Mouse (Mus musculus) 3T3-L1 (cell line): Measurements from ENCODE around the gene BC028528.
"Not testable (repeated sequence)": the region's sequence is repeated elsewhere in the genome, so short reads cannot be mapped to it uniquely, and the experiment has no call there.

Experiments
- DNase-seq: peaks from one replicate; pipeline ENCODE4 v3.0.0-alpha.2; 2015; ENCODE audit warnings: low read depth, low spot score

Gene BC028528

DNA sequence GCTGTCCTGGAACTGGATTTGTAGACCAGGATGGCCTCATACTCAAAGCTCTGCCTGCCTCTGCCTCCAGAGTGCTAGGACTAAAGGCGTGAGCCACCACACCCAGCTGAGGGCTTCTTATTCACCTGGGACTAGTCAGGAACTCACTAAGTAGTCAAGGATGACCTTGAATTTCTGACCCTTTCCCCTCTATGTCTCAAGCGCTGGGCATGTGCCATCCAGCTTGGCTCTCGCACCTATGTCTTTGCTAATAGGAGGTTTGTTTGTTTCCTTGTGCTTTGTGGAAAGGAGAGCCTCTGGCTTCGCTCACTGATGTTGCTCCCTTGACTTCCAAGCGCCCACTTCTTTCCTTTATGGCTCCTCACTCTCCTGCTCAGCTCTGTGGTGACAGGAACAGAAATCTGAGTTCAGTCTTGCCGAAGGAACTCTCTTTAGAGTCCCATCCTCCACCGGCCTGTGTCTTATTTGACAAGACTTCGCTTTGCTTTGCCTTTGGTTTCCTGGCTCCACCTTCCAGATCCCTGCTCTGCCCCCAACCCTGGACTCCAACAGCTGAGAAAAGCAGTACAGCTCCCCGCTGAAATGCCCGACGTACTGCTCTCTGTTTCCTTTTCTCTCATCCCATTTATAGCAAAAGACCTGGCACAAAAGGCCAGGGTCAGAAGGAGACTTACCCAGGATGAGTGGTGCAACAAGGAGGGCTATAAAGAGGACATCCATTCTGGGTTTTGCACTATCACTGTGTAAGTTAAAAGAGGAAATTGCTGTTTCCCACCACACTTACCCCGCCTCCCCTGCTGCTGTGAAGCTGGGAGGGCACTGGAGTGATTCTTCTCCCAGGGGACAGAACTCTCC lies at the start of gene BC028528:
BC028528 (minus strand) TSS at position 795 of the 855 bp plus-strand sequence.
- peak; percentile 80 for DNase-seq

DNA sequence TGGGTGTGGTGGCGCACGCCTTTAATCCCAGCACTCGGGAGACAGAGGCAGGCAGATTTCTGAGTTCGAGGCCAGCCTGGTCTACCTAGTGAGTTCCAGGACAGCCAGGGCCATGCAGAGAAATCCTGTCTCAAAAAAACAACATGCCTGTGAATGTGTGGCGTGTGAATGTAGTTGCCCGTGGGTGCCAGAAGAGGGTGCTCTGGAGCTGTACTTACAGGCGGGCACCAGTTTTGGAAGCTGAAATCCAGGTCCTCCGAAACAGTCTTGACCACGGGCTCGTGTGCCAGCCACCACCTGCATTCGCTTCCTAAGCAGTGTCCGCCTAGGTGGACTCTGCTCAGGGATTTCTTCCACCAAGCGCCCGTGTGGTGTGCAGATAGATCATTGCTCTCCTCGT lies 47.0 kb upstream of the BC028528 start:
- peak; percentile 27 for DNase-seq

DNA sequence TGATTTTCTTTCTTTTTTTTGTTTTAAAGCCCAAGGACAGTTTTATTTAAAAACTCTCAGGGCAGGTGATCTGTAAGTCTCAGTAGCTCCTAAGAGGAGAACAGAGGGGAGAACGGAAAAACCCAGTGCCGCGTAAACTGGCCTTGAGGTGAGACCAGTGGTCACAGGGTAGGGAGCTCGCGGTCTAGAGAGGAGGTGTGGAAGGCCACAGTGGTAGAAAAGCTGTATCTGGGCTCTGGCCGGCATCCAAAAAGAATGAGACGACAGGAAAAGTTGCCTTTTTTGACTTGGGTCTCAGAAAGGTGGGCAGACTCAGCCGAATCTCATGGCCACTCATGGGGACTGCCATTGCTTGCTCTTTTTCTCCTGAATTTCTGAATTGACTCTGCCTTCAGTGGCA lies 46.4 kb upstream of the BC028528 start:
- DNase-seq = no peak

DNA sequence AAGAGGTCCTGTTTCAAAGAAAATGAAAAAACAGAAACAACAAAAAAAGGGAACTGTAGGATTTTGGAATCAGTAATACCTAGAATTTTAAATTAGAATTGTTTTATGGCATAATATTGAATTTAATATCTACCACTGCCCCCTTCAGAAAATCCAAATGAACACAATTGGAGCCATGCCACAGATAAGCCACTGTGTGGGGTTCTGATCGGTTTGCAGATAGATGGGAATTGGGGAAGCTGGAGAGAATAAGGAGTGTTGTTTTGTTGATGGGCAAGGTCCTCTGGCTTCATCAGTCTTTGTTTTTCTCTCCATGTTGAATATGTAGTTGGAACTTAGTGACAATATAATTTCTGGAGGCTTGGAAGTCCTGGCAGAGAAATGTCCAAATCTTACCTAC lies 42.6 kb upstream of the BC028528 start:
- DNase-seq = no peak

DNA sequence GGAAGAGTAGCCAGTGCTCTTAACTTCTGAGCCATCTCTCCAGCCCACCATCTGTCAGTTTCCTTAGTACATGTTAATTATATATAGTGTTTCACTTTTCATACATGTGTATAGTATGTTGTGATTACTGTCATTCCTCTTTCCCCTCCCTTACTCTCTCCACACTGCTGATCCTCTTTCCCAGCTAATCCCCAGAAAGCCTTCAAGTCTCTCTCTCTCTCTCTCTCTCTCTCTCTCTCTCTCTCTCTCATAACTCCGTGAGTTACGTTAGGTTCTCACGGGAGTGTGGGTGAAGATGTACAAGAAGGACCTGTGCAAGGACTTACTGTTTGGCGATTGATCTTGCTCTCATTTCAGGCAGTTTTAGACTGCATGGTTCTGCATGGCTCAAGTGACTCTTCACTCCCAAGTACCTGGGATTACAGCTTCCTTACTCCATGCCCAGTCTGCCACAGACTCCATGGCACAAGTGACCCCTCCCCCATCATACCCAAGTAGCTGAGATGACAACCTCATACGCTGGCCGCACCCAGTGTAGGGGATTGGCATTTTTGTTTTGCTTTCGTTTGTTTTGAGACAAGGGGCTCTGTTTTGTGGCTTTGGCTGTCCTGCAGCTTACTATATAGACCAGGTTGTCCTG lies 41.4 kb upstream of the BC028528 start:
- DNase-seq = no peak

DNA sequence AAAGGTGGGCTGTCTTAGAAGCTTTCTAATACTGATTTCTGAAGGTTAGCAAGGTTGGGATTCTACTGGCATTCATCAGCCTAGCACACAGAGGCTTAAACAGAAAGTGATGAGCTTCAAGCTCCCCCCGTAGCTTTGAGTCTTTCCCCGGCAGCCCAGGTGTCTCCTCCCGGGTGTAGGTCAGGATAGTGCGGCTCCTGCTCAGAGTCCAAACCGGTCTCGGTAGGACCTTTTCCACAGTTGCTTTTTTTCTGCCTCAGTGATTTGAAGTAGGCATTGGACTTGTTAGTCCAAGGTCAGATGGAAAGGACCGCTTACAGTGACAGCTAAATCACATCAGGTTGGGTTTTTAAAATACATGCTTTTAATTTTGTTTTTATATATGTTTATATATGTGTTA lies 40.8 kb upstream of the BC028528 start:
- DNase-seq = no peak

DNA sequence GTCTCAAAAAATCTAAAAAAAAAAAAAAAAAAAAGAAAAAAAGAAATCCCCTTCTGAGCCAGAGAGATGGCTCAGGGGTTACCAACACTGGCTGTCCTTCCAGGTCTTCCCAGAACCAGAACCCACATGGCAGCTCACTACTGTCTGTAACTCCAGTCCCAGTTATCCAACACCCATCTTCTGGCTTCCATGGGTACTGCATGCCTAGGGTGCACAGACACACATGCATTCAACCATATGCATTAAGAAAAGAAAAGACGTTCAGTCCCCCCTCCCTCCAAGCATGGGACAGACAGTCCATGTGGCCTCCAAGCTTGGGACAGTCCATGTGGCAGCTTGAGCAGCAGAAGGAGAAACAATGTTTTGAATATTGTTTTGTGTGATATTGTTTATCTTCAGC lies 40.4 kb upstream of the BC028528 start:
- DNase-seq = peak; percentile 46

DNA sequence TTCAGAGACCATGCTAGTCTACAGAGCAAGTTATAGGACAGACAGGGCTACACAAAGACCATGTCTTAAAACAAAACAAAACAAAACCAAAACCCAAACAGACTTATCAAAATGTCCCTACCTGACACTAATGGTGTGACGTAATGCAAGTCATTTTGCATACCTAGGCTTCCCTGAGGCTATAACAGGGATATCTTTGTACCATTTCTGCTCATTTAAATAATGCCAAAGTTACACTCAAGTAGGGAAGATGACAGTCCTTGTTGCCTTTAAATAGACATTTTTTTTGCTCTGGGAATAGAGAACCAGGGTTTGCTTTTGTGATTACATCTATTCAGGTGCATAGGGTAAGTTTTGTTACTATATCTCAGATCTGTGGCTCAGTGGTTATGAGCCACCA lies 39.7 kb upstream of the BC028528 start:
- no peak for DNase-seq

DNA sequence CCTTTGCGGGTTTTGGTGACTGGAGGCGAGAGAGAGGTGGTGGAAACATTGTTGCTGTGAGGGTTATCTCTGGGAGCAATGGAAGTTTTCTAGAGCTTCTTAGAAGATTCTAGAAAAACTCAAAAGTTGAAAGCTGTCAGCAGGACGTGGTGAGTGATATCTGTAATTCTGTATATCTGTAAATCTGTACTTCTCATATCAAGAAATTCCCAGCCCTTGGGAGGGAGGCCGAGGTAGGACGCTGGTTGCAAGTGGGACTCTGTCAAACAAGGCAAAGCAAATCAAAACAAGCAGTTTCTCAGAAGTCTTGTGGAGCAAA lies 38.6 kb upstream of the BC028528 start:
- peak; percentile 47 for DNase-seq

DNA sequence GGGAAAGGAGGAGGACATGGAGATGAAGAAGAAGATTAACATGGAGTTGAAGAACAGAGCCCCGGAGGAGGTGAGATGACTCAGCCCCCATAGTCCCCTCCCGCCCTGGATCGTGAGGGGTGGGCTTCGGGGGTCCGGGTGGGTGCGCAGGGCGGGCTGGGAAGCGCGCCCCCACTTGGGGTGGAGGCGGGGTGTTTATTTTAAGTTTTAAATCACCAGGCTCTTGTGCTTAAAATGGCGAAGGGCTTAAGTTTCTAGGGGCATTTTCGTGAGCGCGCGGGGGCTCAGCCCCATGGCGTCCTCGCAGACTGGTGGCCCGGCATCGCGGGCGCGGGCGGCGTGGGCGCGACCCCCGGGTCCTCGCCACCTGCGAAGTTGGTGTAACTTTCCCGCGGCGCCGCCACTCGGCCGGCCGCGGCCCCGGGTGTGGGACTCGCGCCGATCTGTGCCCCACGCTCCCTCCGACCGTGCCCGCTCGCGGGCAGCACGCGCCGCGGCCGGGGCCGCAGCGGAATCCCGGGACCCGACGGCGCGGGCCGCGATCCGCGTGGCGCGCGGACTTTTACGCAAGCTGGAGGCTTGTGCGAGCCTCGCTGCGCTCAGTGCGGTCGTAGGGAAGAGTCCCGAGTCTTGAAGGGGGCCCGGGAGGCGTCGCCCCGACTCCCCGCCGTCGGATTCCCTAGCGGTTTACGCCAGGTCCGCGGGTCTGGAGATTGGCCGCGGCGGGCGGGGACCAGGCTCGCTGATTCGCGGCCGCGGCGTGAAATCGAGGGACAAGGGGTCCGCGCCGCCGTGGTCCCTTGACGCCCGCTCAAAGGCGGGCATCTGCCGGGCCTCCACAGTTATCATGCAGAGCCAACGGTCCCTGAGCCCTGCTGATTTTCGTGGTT lies 38.0 kb upstream of the BC028528 start:
- DNase-seq = no peak

DNA sequence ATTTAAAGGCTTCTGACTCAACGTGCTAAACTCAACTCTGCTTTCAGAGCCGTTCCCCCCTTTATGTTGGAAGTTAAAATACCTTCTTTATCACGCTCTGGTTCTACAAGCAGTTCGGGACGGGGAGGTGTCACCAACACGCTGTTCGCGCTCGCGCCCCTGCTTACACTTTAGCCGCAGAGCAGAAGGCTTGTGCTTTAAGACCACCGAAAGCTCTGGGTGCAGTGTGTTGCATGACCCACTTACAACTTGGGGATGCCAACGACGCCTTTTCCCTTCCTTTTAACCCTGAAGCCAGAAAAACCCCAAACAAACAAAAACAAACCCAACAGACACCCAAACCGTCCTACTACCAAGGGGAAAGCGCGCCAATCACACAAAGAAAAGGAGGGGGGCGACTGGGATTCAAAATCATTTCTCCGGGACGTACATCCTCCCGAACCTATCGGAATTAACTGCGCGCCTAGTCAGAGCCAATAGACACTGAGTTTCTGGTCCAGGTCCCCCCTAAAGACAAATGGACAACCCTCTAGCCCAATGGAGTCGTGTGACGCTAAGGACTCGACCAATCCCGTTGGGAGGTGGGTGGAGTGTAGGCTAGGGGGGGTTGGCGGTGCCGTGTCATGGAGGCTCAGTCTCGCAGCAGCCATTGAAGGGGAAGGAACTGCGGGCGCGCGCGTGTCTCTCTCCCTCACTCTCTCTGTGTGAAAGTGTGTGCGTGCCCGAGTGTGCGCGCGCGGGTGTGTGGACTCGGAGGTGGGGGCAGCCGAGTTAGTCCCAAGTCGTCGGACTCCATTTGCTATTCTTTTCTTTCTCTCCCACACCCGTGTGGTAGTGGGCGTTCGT lies 37.1 kb upstream of the BC028528 start, which contains the start of gene Anp32e:
Anp32e (plus strand) TSS at position 589 of the 846 bp plus-strand sequence.
- peak; percentile 100 for DNase-seq

DNA sequence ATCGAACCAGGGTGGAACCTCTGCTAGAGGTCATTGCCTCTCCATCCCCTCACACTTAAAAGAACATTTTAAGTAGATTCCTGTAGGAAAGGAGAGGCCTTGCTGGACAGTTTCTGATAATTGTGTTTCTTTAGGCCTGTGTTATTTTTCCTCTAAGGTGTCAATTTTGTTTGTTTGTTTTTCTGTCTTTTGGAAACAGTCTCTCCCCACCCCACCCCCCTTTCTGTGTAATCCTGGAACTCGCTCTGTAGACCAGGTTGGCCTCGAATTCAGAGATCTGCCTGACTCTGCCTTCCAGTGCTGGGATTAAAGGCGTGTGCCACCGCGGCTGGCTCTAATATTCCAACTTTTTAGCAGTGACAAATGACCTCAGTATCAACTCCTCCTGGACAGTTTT lies 36.5 kb upstream of the BC028528 start:
- no peak for DNase-seq

DNA sequence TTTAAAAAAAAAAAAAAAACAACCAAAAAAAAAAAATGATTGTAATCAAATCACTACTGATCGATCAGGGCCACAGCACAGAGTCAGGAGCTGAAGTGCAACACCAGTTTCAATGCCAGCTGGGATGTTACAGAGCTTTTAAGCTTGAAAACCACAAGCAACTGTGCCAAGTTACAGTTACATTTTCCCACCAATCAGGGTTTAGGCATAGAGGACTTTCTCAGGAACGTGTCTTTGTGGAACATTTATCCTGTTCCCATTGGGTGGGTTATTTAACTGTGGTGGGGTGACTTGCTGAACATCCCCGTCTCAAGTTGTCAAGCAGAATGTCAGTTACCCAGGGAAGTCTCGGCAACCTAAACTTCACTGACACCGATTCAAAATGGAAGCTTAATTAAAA lies 33.3 kb upstream of the BC028528 start:
- DNase-seq = no peak

DNA sequence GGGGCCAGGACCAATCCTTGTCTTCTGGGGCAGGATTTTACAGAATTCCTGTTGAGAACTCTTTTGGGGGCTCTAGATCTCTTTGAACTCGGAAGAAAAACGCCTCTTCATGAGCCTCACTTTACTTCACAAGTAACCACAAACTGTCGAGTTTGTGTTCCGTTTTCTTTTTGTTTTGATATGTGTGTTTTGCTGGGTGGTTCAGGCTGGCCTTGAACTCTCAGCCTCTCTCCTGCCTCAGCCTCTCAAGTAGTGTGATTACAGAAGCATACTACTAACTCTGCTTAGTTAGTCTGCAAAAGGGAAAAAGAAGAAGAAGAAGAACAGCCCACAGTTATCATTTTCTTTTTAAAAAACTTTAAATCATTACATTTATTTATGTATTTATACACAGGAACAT lies 32.4 kb upstream of the BC028528 start:
- DNase-seq = no peak

DNA sequence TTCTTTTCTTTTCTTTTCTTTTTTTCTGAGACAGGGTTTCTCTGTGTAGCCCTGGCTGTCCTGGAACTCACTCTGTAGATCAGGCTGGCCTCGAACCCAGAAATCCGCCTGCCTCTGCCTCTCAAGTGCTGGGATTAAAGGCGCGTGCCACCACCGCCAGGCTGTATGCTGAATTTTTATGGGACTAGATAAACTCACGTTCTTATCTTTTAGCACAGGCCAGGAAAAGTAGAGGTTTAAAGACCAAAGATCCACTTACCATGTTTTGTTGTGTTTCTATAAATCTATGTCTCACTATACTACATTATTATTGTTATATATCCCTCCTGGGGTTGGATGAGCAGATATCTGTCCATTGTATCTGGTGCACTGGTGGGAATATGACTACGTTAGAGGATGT lies 31.6 kb upstream of the BC028528 start:
- DNase-seq = not testable (repeated sequence)

DNA sequence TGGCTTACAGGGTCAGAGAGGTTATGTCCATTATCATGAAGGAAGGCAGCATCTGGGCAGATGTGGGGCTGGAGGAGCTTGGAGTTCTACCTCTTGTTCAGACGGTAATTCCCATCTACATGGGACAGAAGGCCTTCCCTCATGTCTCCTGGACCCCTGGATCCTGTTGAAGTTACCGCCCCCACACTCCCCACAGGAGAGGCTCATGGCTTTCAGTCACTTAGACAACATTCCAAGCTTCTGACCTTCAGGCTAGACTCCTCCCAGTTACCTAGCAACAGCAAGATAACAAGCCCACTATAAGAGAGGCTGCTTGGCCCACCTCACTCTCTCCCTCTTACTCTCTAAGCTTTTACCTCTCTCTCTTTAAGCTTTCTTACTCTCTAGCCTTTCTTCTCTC lies 28.7 kb upstream of the BC028528 start:
- DNase-seq = not testable (repeated sequence)

DNA sequence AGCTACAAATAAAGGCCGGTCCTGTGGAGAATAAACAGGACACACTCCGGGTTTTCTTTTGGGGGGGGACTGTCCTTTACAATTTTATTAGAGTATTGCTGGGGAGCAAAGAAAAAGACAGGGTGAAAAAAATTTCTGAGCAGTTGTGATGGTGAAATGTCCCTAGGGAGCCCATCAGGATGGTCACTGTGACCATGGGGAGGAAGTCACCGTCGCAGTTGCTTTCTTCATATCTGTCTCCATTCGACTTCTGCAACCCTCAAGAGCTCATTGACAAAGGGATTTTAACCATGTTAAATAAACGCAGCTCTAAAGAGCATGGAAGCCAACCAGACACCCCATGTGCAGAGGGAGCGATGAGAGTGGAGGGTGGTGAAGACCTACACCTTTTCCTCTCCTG lies 25.0 kb upstream of the BC028528 start:
- no peak for DNase-seq

DNA sequence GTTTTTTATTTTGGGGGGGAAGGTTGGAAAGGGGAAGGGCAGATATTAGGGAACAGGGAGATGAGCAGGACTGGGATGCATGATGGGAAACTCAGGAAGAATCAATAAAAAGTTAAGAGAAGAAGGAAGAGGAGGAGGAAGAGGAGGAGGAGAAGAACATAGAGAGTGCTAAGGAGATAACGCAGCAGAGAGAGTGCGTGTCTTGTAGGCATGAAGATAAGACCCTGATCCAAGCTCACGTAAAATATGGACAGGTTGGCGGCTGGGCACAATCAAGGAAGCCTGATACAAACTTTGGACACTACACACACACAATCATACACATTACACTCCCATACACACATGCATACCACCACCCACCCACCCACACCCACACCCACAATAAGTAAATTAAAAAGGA lies 22.9 kb upstream of the BC028528 start:
- no peak for DNase-seq

DNA sequence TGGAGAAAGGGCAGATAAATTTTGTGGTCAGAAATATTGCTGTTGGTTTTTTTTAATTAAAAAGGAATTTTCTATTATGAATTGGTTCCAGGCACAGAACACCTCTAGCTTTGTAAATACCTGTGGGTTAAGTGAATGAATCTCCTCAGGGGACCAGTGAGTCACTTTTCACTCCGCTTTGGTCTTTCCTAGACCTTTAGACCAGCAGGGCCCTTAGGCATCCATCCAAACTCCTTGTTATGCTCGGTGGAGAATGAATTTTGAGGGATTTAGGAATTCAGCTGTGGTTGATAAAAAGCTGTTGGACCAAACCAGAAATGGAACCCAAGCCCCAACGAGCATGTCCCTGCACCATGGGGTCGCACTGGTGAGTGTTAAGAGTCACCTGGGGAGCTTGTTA lies 15.8 kb upstream of the BC028528 start:
- peak; percentile 75 for DNase-seq

DNA sequence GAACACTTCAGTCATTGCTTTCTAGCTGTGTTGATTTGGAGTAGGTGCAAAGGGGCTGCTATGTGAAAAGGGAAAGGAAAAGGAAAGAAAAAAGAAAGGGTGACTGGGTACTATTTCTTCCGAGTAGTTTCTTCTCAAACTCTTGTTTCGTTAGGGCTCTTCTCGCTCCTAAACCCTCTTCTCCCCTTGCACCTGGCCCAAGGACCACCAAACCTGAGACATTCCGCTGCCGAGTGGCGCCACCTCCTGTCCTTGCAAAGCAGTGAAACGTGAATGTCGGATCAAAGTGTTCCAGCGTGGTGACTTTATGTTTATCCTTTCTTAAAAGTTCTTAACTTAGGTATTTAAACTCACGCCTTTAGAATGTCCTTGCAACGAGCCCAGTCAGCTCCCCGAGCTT lies 15.1 kb upstream of the BC028528 start:
- DNase-seq = peak; percentile 54

DNA sequence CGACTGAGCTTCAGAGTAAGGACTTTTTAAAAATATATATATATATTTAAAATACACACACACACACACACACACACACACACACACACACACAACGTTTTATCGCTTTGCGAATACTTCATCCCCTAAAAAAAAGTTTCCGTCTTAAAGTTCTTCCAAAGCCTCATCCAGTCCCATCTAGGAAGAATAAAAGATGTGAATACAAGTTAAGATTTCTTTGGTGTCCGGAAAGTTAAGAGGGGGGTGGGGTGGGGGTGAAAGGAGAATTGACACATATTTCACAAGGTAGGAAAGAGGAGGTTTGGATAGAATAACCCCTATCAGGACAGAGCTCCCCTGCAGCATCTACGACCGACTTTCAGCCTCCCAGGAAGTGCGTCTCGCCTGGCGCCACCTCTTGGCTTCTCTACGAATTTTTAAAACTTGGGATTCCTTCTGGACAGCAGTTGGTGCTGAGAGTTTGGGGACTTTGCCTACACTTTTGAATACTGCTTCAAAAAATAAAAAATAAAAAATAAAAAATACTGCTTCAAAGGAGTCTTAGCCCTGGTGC lies 14.2 kb upstream of the BC028528 start:
- DNase-seq = peak; percentile 86
